ENCODE assay signal across 12 mouse cellular contexts in the genomic region with DNA sequence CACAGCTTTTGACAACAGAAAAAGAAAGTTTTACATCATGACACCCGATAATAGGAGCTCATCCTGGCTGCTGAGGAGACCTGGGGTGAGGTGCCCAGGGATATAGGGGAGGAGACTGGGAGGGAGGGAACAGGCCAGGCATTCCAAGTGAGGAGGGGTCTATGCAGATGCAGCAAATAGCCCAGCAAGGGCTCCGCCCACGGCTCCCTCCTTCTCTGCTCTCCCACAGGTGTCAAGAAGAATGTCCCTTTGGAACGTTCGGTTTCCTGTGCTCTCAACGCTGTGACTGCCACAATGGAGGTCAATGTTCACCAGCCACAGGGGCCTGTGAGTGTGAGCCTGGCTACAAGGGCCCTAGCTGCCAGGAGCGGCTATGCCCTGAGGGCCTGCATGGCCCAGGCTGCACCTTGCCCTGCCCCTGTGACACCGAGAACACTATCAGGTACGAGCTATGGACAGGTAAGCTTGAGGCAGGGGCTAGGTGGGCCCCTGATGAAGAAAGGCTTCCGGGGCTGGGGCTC.
"Had no signal": no experiment of that assay in that cellular context is flagged by ENCODE, and none has a peak within 500 bp of the region (broad histone marks: within the 10 kb centered on the region; RNA-seq: fewer than 3 reads in every experiment).

No protein-coding gene starts in this region.

- H3K36me3 ChIP-seq: limb, embryonic 10.5 days; liver, embryonic 15.5 days; midbrain, embryonic 15.5 days; neural tube, embryonic 12.5 days had no signal

- ATAC-seq: inflammation-experienced regulatory T-cells, adult 6 months; lung, postnatal 0 days; midbrain, embryonic 15.5 days had no signal

- H3K4me3 ChIP-seq: left cerebral cortex, adult 2 months; limb, embryonic 10.5 days; liver, embryonic 15.5 days; midbrain, embryonic 15.5 days; neural tube, embryonic 12.5 days had no signal

- H3K4me1 ChIP-seq: liver, embryonic 15.5 days had no signal

- H3K27ac ChIP-seq: left cerebral cortex, adult 2 months; limb, embryonic 10.5 days; liver, embryonic 15.5 days; midbrain, embryonic 15.5 days; neural tube, embryonic 12.5 days had no signal

- H3K9me3 ChIP-seq: limb, embryonic 10.5 days; liver, embryonic 15.5 days; midbrain, embryonic 15.5 days; neural tube, embryonic 12.5 days had no signal

- H3K9ac ChIP-seq: liver, embryonic 15.5 days; midbrain, embryonic 15.5 days; neural tube, embryonic 12.5 days had no signal

- H3K27me3 ChIP-seq: liver, embryonic 15.5 days; midbrain, embryonic 15.5 days; neural tube, embryonic 12.5 days had no signal

- H3K4me2 ChIP-seq: liver, embryonic 11.5 days; liver, embryonic 15.5 days; midbrain, embryonic 15.5 days; neural tube, embryonic 12.5 days had no signal

- DNase-seq: lung, adult 2 months; lung, postnatal 36 days; retina, postnatal 1 day; thymus, postnatal 36 days had no signal
